Mouse (Mus musculus) ES-E14 (cell line): ENCODE results near the gene Tanc2. TPM values are rescaled to one million over a fixed set of nuclear protein-coding genes. Genes with fewer than 3 reads are reported as not detected.

Source experiments
- DNase-seq: peaks from one replicate; pipeline ENCODE4 v3.0.0-alpha.2; 2013; ENCODE audit warnings: low read depth, low spot score
- H3K27ac ChIP-seq: 2 replicates; pipeline ENCODE4 v1.5.1; 2012; ENCODE audit warnings: low read depth, mild to moderate bottlenecking, low read length, moderate library complexity, mixed read lengths; ENCODE audit not compliant: poor library complexity, insufficient read depth, severe bottlenecking
- H3K36me3 ChIP-seq: 2 replicates; pipeline ENCODE4 v1.6.1; 2012; ENCODE audit warnings: mild to moderate bottlenecking, low read length, moderate library complexity, mixed read lengths; ENCODE audit not compliant: control insufficient read depth, poor library complexity, insufficient read depth, severe bottlenecking
- H3K4me1 ChIP-seq, 2 experiments: fragments of 150-350 bp in 1 of 2; sonication (generic) in 1 of 2; 2 replicates each; pipeline ENCODE4 v1.6.1; 2012; ENCODE audit warnings: low read length in 2 of 2, mild to moderate bottlenecking in 1 of 2, mixed read lengths in 1 of 2; ENCODE audit not compliant: control insufficient read depth in 2 of 2, insufficient read depth in 2 of 2, poor library complexity in 1 of 2
- H3K4me3 ChIP-seq, 2 experiments: fragments of 150-350 bp in 1 of 2; sonication (generic) in 1 of 2; 2 replicates each; pipeline ENCODE4 v1.5.1; 2012; ENCODE audit warnings: low read length in 2 of 2, low read depth in 1 of 2, mild to moderate bottlenecking in 1 of 2, mixed read lengths in 1 of 2; ENCODE audit not compliant: insufficient read depth in 1 of 2, poor library complexity in 1 of 2, severe bottlenecking in 1 of 2
- H3K9ac ChIP-seq: 2 replicates; pipeline ENCODE4 v1.6.1; 2012; ENCODE audit warnings: low read depth, mild to moderate bottlenecking, low read length, mixed read lengths; ENCODE audit not compliant: poor library complexity, insufficient read depth, severe bottlenecking
- H3K9me3 ChIP-seq: fragments of 150-350 bp; sonication (generic); 2 replicates; pipeline ENCODE4 v1.6.1; 2012; ENCODE audit warnings: low read depth, mild to moderate bottlenecking, low read length; ENCODE audit not compliant: control insufficient read depth, insufficient read depth
- CHD2 ChIP-seq: IDR thresholded peaks from 2 replicates; pipeline ENCODE4 v1.6.1; 2014; ENCODE audit warnings: mild to moderate bottlenecking, low read depth, low read length, inconsistent platforms
- HCFC1 ChIP-seq: IDR thresholded peaks from 2 replicates; pipeline ENCODE4 v1.6.1; 2012; ENCODE audit warnings: low read length, inconsistent platforms, borderline replicate concordance; ENCODE audit not compliant: insufficient read depth
- MAFK ChIP-seq: IDR thresholded peaks from 2 replicates; pipeline ENCODE4 v1.6.1; 2014; ENCODE audit warnings: mild to moderate bottlenecking, low read depth, low read length, inconsistent platforms; ENCODE audit not compliant: insufficient read depth
- ZC3H11A ChIP-seq: IDR thresholded peaks from 2 replicates; pipeline ENCODE4 v1.6.1; 2012; ENCODE audit warnings: low read depth, mild to moderate bottlenecking, inconsistent platforms, low read length, borderline replicate concordance
- ZNF384 ChIP-seq: IDR thresholded peaks from 2 replicates; pipeline ENCODE4 v1.6.1; 2012; ENCODE audit warnings: low read depth, low read length, inconsistent platforms
- in situ Hi-C, 2 experiments: fragments of 600-800 bp; cut with MboI; formaldehyde crosslinking; loops; one replicate each; pipeline ENCODE4 v1.15.1; 2025; ENCODE audit warnings: low sequenced_read_pairs in 2 of 2, inconsistent platforms in 1 of 2; ENCODE audit not compliant: unreplicated experiment in 2 of 2
- total RNA-seq: library from RNA; depleted of rRNA; stranded (reverse); fragments of 300-350 nt; gene quantifications from 2 replicates; pipeline ENCODE4 v1.2.3, GENCODE M21; 2012; rRNA removed

Gene Tanc2
- total RNA-seq = 5.8 and 6.6 TPM in 2 replicates

- Histone ChIP-seq H3K4me1 (0 out of 4 replicates have a peak, but pooled peaks cover 0 to 2% of the 10 kb centered on the region in 2 experiments), H3K27ac (no peak within 1 kb of the TSS; the same call in 1 of the 2 replicates), H3K4me3 (peak within 1 kb of the TSS; percentile 77 to 81), H3K36me3 (no peaks in the 10 kb centered on the region), H3K9ac (peak within 1 kb of the TSS; percentile 86), H3K9me3 (no peaks in the 10 kb centered on the region)
- TF ChIP-seq HCFC1 = no peak
- no peak for TF ChIP-seq ZC3H11A
- TF ChIP-seq CHD2 = no peak
- TF ChIP-seq MAFK = no peak
- TF ChIP-seq ZNF384 = no peak
- peak; percentile 16 for DNase-seq
- in situ Hi-C loops = loop anchor here (5.0 to 25.0 kb wide), 2 partner anchors 228 kb away; no protein-coding TSS in a partner anchor
These were observed at the start of gene Tanc2 for GRCm38 (mm10) chr11:105589877-105590641. Gene Tanc2 (plus strand): TSS chr11:105589986.

DNA sequence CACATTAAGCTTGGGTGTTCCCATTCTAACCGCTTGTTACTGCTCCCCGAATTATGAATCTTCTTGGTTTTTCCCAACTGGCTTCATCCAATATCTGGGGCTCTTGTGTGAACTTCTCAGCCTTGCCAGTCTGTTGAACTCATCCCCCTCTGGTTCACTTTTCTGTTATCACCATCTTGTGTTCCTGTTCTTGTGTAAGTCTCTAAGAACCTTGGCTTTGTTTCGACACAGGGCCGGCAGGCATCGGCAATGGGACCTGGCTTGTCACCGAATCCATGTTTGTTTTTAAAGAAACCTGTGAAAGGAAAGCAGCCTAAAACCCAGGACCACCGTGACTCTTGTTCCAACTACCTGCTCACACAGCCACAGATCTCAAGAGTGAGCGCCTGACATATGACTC, 49.0 kb upstream of the Tanc2 start:
- DNase-seq = no peak
- H3K9me3 ChIP-seq = no peaks in the 10 kb centered on the region
- H3K4me3 ChIP-seq = no peak overlapping the region
- TF ChIP-seq ZNF384 = no peak
- no peak for TF ChIP-seq HCFC1
- TF ChIP-seq MAFK = no peak
- TF ChIP-seq ZC3H11A = no peak
- no peak for TF ChIP-seq CHD2
- H3K9ac ChIP-seq = no peak overlapping the region
- H3K4me1 ChIP-seq = no peaks in the 10 kb centered on the region; a peak in 1 of 4 replicates
- H3K36me3 ChIP-seq = no peaks in the 10 kb centered on the region
- no peak overlapping the region for H3K27ac ChIP-seq
- in situ Hi-C loops = no loop called here

- no peak overlapping the region for H3K4me3 ChIP-seq
- no peaks in the 10 kb centered on the region; a peak in 1 of 4 replicates for H3K4me1 ChIP-seq
- no peaks in the 10 kb centered on the region for H3K9me3 ChIP-seq
- H3K27ac ChIP-seq = no peak overlapping the region
- no peak overlapping the region for H3K9ac ChIP-seq
- H3K36me3 ChIP-seq = no peaks in the 10 kb centered on the region
- DNase-seq = no peak
- in situ Hi-C loops = no loop called here
- TF ChIP-seq ZC3H11A (no peak), MAFK (no peak), HCFC1 (no peak), CHD2 (no peak), ZNF384 (no peak)
These were observed 48.4 kb upstream of the Tanc2 start for GRCm38 (mm10) chr11:105541366-105541765.

- DNase-seq = no peak
- no peaks in the 10 kb centered on the region; a peak in 1 of 4 replicates for H3K4me1 ChIP-seq
- H3K9ac ChIP-seq = no peak overlapping the region
- H3K27ac ChIP-seq = no peak overlapping the region
- in situ Hi-C loops = no loop called here
- H3K36me3 ChIP-seq = no peaks in the 10 kb centered on the region
- no peak overlapping the region for H3K4me3 ChIP-seq
- H3K9me3 ChIP-seq = no peaks in the 10 kb centered on the region
- TF ChIP-seq MAFK (no peak), ZNF384 (no peak), ZC3H11A (no peak), CHD2 (no peak), HCFC1 (no peak)
These were observed 47.7 kb upstream of the Tanc2 start for GRCm38 (mm10) chr11:105542129-105542528.
